Mouse (Mus musculus) gonadal fat pad, adult 2 months (tissue): ENCODE measurements around the gene Plppr3. TPM values are rescaled to one million over a fixed set of nuclear protein-coding genes. Genes with fewer than 3 reads are reported as not detected.
"Not testable (repeated sequence)": the region's sequence is repeated elsewhere in the genome, so short reads cannot be mapped to it uniquely, and the experiment has no call there.

Experiments used
- DNase-seq: peaks from one replicate; pipeline ENCODE4 v3.0.0-alpha.2; 2012; ENCODE audit warnings: low read depth
- polyA plus RNA-seq: library from polyadenylated mRNA; depleted of rRNA; stranded (reverse); fragments of >200 nt; gene quantifications from 2 replicates; pipeline ENCODE4 v1.2.3, GENCODE M21; 2012

Plppr3 gene
- polyA plus RNA-seq, 1 experiment, result 11.5 TPM

GRCm38 (mm10) chr10:79900951-79901410 is 26.5 kb upstream of the Plppr3 start:
- DNase-seq, result no peak

- DNase-seq, result no peak
Observed at GRCm38 (mm10) chr10:79897316-79898245, 23.1 kb upstream of the Plppr3 start.

GRCm38 (mm10) chr10:79896814-79897213 is 22.4 kb upstream of the Plppr3 start:
- DNase-seq, result no peak

GRCm38 (mm10) chr10:79896306-79896705 is 21.9 kb upstream of the Plppr3 start:
- DNase-seq, result no peak

GRCm38 (mm10) chr10:79892451-79893118 is 18.2 kb upstream of the Plppr3 start:
- not testable (repeated sequence) for DNase-seq

GRCm38 (mm10) chr10:79890670-79891069 is 16.2 kb upstream of the Plppr3 start, which contains the start of gene Cfd:
Gene Cfd (plus strand): TSS chr10:79890853.
- DNase-seq, result no peak

GRCm38 (mm10) chr10:79889386-79889785 is 15.0 kb upstream of the Plppr3 start:
- DNase-seq, result no peak

- DNase-seq, result no peak
Observed at GRCm38 (mm10) chr10:79886611-79887010, 12.2 kb upstream of the Plppr3 start.

- DNase-seq, result no peak
Observed at GRCm38 (mm10) chr10:79886054-79886453, 11.6 kb upstream of the Plppr3 start, which contains the start of gene Elane. Gene Elane (plus strand): TSS chr10:79886247.

GRCm38 (mm10) chr10:79884938-79885337 is 10.5 kb upstream of the Plppr3 start:
- DNase-seq, result not testable (repeated sequence)

- no peak for DNase-seq
Observed at GRCm38 (mm10) chr10:79884446-79884845, 10.0 kb upstream of the Plppr3 start.

GRCm38 (mm10) chr10:79883297-79884084 is 9.1 kb upstream of the Plppr3 start:
- DNase-seq, result no peak

GRCm38 (mm10) chr10:79881981-79882380 is 7.5 kb upstream of the Plppr3 start:
- no peak for DNase-seq

- no peak for DNase-seq
Observed at GRCm38 (mm10) chr10:79880721-79881120, 6.3 kb upstream of the Plppr3 start.

- DNase-seq, result no peak
Observed at GRCm38 (mm10) chr10:79879527-79879926, 5.1 kb upstream of the Plppr3 start.

GRCm38 (mm10) chr10:79877757-79878156 is 3.3 kb upstream of the Plppr3 start:
- DNase-seq, result no peak

- no peak for DNase-seq
Observed at GRCm38 (mm10) chr10:79877174-79877573, 2.7 kb upstream of the Plppr3 start.

- no peak for DNase-seq
Observed at GRCm38 (mm10) chr10:79873715-79874289, 632 bp downstream of the Plppr3 start.

- no peak for DNase-seq
Observed at GRCm38 (mm10) chr10:79873313-79873712, 1.1 kb downstream of the Plppr3 start.

GRCm38 (mm10) chr10:79872862-79873261 is 1.6 kb downstream of the Plppr3 start:
- DNase-seq, result no peak

GRCm38 (mm10) chr10:79871845-79872244 is 2.6 kb downstream of the Plppr3 start:
- no peak for DNase-seq
